Mouse (Mus musculus) forebrain, embryonic 15.5 days (tissue): ENCODE data around the gene Phxr2. TPM values are rescaled to one million over a fixed set of nuclear protein-coding genes. Genes with fewer than 3 reads are reported as not detected.

ENCODE experiments used
- ATAC-seq: fragments of 200-750 bp; cut with Nextera tagmentation; replicated peaks from 2 replicates; pipeline ENCODE4 v1.8.0; 2017; ENCODE audit warnings: mild to moderate bottlenecking, moderate TSS enrichment, moderate library complexity
- H3K27ac ChIP-seq: fragments of 300-500 bp; sonication (generic); replicated peaks from 2 replicates; pipeline ENCODE4 v1.5.1; 2015; ENCODE audit warnings: mild to moderate bottlenecking, inconsistent platforms
- H3K27me3 ChIP-seq: fragments of 300-500 bp; sonication (generic); 2 replicates; pipeline ENCODE4 v1.6.1; 2015; ENCODE audit warnings: inconsistent platforms
- H3K36me3 ChIP-seq: fragments of 300-500 bp; sonication (generic); 2 replicates; pipeline ENCODE4 v1.6.1; 2015; ENCODE audit warnings: mild to moderate bottlenecking, inconsistent platforms
- H3K4me1 ChIP-seq: fragments of 300-500 bp; sonication (generic); 2 replicates; pipeline ENCODE4 v1.6.1; 2015; ENCODE audit warnings: inconsistent platforms
- H3K4me2 ChIP-seq: fragments of 300-500 bp; sonication (generic); replicated peaks from 2 replicates; pipeline ENCODE4 v1.6.1; 2015; ENCODE audit warnings: mild to moderate bottlenecking, inconsistent platforms
- H3K4me3 ChIP-seq: fragments of 300-500 bp; sonication (generic); 2 replicates; pipeline ENCODE4 v1.5.1; 2015; ENCODE audit warnings: mild to moderate bottlenecking, inconsistent platforms
- H3K9ac ChIP-seq: fragments of 300-500 bp; sonication (generic); replicated peaks from 2 replicates; pipeline ENCODE4 v1.6.1; 2015; ENCODE audit warnings: mild to moderate bottlenecking, inconsistent platforms
- H3K9me3 ChIP-seq: fragments of 300-500 bp; sonication (generic); 2 replicates; pipeline ENCODE4 v1.6.1; 2016; ENCODE audit warnings: inconsistent platforms
- WGBS: fragments of 180-500 bp; shearing (Covaris S2); methylation state at CpG from one replicate; pipeline ENCODE4 v1.1.7; 2015; ENCODE audit warnings: mixed read lengths; 5-methylcytosine and 5-hydroxymethylcytosine counted together
- polyA plus RNA-seq: library from polyadenylated mRNA; unstranded; fragments of >200 nt; fragmentation: Nextera tagmentation; extraction: Ambion mirVana; gene quantifications from 2 replicates; pipeline ENCODE4 v1.2.1, GENCODE M21; 2015

Phxr2 gene
- polyA plus RNA-seq = not detected in 2 replicates

- Histone ChIP-seq H3K27me3 (no peaks in the 10 kb centered on the region), H3K9me3 (no peaks in the 10 kb centered on the region), H3K4me2 (no peak within 1 kb of the TSS), H3K36me3 (peaks cover 8% of the 10 kb centered on the region; the same call in 1 of the 2 replicates), H3K4me3 (no peak within 1 kb of the TSS), H3K4me1 (no peaks in the 10 kb centered on the region), H3K9ac (no peak within 1 kb of the TSS), H3K27ac (no peak within 1 kb of the TSS)
- no peak for ATAC-seq
- WGBS = 77% methylated on average over 4 of the region's 4 CpGs
These were observed at the start of gene Phxr2 for GRCm38 (mm10) chr10:99126225-99126624. Gene Phxr2, minus strand, starts transcription at chr10:99126325.

- no peaks in the 10 kb centered on the region for H3K9me3 ChIP-seq
- no peak for ATAC-seq
- H3K36me3 ChIP-seq = no peaks in the 10 kb centered on the region
- H3K4me1 ChIP-seq = no peaks in the 10 kb centered on the region
- H3K27me3 ChIP-seq = no peaks in the 10 kb centered on the region
- no peak overlapping the region for H3K4me2 ChIP-seq
- no peak overlapping the region for H3K9ac ChIP-seq
- WGBS = 46% methylated on average over 7 of the region's 7 CpGs
- H3K4me3 ChIP-seq = no peak overlapping the region
- H3K27ac ChIP-seq = no peak overlapping the region
These were observed 46.9 kb upstream of the Phxr2 start for GRCm38 (mm10) chr10:99172906-99173507.

DNA sequence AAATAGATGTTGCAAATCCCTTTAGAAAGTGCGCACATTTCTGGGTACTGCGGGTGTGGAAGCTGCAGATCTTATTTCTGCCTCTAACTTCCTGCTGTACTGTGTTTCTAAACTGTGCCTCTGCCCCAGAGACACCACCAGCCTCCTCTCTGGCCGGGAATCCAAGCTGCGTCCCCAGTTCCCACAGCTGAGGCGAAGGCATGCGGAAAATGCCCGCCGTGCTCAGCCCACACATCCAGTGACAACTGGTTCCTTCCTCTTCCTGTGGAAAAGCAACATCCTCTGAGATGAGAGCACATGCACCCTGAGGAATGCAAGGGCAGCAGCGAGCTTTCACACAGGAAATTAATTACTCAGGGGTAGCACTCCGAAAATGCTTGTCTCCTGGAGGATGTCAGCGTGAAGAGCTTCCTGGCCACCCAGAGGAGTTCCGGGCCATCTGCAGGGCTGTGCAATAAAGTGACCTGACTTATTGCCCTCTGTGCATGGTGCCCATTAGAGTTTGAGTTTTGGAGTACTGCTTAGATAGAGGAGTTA, 45.9 kb upstream of the Phxr2 start:
- H3K27me3 ChIP-seq = no peaks in the 10 kb centered on the region
- H3K9ac ChIP-seq = no peak overlapping the region
- H3K4me1 ChIP-seq = no peaks in the 10 kb centered on the region
- H3K9me3 ChIP-seq = no peaks in the 10 kb centered on the region
- no peak overlapping the region for H3K4me2 ChIP-seq
- no peaks in the 10 kb centered on the region for H3K36me3 ChIP-seq
- 42% methylated on average over 12 of the region's 12 CpGs for WGBS
- H3K27ac ChIP-seq = 0 out of 2 replicates have a peak overlapping the region, but pooled peaks have one; percentile 4
- ATAC-seq = no peak
- H3K4me3 ChIP-seq = no peak overlapping the region

DNA sequence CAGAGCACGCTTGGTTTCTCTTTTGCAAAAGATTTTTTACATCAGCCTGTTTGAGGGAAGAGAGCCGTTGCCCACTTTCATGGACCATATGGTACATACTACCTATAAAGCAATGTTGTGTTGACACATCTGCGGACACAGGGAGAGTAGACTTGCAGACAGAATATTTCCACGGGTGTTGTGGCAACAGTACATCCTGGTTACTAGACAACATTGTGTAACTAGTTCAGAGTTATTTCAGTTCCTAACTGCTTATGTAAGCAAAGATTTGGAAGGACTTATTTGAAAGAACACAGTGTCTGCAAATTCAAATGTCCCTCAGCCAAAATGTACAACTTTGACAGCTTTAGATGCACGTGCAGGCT, 43.6 kb upstream of the Phxr2 start:
- H3K4me2 ChIP-seq = no peak overlapping the region
- no peak overlapping the region for H3K4me3 ChIP-seq
- no peaks in the 10 kb centered on the region for H3K27me3 ChIP-seq
- H3K9ac ChIP-seq = no peak overlapping the region
- H3K4me1 ChIP-seq = no peaks in the 10 kb centered on the region
- 85% methylated on average over 5 of the region's 5 CpGs for WGBS
- H3K27ac ChIP-seq = no peak overlapping the region
- no peaks in the 10 kb centered on the region for H3K36me3 ChIP-seq
- no peaks in the 10 kb centered on the region for H3K9me3 ChIP-seq
- no peak for ATAC-seq

- WGBS = 77% methylated on average over 11 of the region's 11 CpGs
These were observed 43.0 kb upstream of the Phxr2 start for GRCm38 (mm10) chr10:99168840-99169764.

DNA sequence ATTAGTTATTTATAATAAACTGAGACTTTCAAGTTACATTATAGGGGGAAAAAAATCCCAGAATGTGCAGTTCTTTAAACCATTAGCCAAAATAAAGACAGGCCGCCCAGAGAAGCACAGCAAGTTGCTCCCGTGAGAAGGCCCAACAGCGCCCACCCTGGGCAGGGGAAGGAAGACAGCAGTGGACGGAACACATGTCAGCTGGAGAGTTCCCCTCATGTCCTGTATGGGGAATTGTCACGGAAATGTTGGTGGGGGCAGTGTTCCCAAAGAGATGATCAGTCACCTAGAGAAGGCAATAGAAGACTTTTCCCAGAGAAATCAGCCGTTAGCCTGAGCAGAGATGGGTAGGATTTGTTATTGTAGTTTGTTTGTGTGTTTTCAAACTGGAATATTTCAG, 42.3 kb upstream of the Phxr2 start:
- Histone ChIP-seq H3K9me3 (no peaks in the 10 kb centered on the region), H3K4me3 (no peak overlapping the region), H3K9ac (no peak overlapping the region), H3K27ac (no peak overlapping the region), H3K36me3 (no peaks in the 10 kb centered on the region), H3K4me2 (no peak overlapping the region), H3K27me3 (no peaks in the 10 kb centered on the region), H3K4me1 (no peaks in the 10 kb centered on the region)
- ATAC-seq = no peak
- WGBS = 81% methylated on average over 6 of the region's 6 CpGs

More at GRCm38 (mm10) chr10:99168840-99169764, 43.0 kb upstream of the Phxr2 start:
- Histone ChIP-seq H3K9me3 (no peaks in the 10 kb centered on the region), H3K27ac (no peak overlapping the region), H3K27me3 (no peaks in the 10 kb centered on the region), H3K4me3 (no peak overlapping the region), H3K4me2 (no peak overlapping the region), H3K9ac (no peak overlapping the region), H3K36me3 (no peaks in the 10 kb centered on the region), H3K4me1 (no peaks in the 10 kb centered on the region)
- ATAC-seq = no peak

DNA sequence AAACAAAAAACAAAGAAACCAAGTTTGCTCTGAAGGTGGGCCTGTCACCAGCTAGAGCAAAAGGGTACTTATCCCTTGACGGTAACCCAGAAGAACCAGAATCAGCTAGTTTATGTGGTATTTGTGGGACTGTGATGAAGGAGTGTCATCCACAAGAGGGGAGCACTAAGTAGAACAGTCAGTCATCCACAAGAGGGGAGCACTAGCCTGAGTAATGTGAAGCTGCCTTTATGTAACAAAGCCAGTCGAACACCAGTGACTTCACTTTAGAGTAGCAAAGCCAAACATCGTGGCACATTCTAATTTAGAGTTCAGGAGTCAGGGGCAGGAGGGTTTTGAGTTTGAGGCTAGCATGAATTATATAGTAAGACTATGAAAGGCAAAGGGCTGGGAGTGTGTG, 40.3 kb upstream of the Phxr2 start:
- no peak overlapping the region for H3K4me3 ChIP-seq
- H3K9ac ChIP-seq = no peak overlapping the region
- H3K9me3 ChIP-seq = no peaks in the 10 kb centered on the region
- no peaks in the 10 kb centered on the region for H3K36me3 ChIP-seq
- H3K4me2 ChIP-seq = no peak overlapping the region
- no peaks in the 10 kb centered on the region for H3K4me1 ChIP-seq
- no peak for ATAC-seq
- H3K27me3 ChIP-seq = no peaks in the 10 kb centered on the region
- H3K27ac ChIP-seq = no peak overlapping the region
- 72% methylated on average over 3 of the region's 3 CpGs for WGBS

DNA sequence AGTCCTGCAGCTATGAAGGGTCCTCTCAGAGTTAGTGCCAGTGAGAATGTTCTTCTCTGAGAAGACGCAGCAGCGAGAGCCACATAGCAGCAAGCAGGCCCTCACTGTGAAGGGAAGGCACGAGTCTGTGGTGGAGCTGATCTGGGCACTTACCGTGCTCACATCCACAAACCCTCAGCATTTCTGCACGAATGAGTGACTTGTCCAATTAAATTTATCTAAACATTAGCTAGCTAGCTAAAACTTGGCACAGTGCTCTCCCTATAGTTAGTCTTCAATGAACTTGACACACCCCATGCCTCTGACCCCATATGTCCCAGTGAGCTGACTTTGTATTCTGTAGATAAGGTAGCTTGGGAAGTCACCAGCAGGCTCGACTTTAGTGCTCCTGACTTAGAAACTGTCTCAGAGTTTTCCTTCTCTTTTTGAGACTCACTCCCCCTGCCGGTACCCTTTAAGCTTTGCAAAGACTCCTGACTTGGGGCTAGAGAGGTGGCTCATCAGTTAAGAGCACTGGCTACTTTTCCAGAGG, 39.7 kb upstream of the Phxr2 start:
- 77% methylated on average over 7 of the region's 7 CpGs for WGBS

GRCm38 (mm10) chr10:99164871-99165477, 38.8 kb upstream of the Phxr2 start:
- H3K9ac ChIP-seq = no peak overlapping the region
- no peak overlapping the region for H3K4me3 ChIP-seq
- H3K4me1 ChIP-seq = no peaks in the 10 kb centered on the region
- no peak overlapping the region for H3K4me2 ChIP-seq
- ATAC-seq = peak; percentile 51
- H3K27me3 ChIP-seq = no peaks in the 10 kb centered on the region
- no peaks in the 10 kb centered on the region for H3K9me3 ChIP-seq
- WGBS = 46% methylated on average over 13 of the region's 13 CpGs
- H3K36me3 ChIP-seq = no peaks in the 10 kb centered on the region
- no peak overlapping the region for H3K27ac ChIP-seq

More for the DNA sequence above, 39.7 kb upstream of the Phxr2 start:
- Histone ChIP-seq H3K9ac (no peak overlapping the region), H3K4me2 (no peak overlapping the region), H3K27me3 (no peaks in the 10 kb centered on the region), H3K9me3 (no peaks in the 10 kb centered on the region), H3K4me1 (no peaks in the 10 kb centered on the region), H3K36me3 (no peaks in the 10 kb centered on the region), H3K27ac (no peak overlapping the region), H3K4me3 (no peak overlapping the region)
- ATAC-seq = no peak

DNA sequence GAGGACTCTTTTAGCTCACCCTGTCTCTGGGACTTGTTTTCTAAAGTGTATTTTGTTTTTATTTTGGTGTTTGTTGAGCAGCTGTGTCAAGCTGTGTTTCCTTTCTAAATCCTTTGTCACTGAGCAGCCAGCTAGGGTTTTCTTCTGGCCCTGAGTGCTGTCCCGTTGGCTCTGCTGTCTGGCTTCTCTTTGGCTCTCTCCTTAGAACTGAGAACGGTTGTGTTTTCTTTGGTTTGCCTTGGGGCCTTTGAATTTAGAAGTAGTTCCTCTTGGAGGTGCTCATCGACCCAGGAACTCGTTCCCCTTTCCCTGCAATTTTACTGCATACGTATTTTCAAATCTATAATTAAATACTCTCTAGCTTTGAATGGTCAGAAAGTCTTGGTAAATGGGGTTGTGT, 36.9 kb upstream of the Phxr2 start:
- H3K9me3 ChIP-seq = no peaks in the 10 kb centered on the region
- H3K4me1 ChIP-seq = no peaks in the 10 kb centered on the region
- no peak overlapping the region for H3K9ac ChIP-seq
- no peak for ATAC-seq
- no peaks in the 10 kb centered on the region for H3K36me3 ChIP-seq
- 70% methylated on average over 5 of the region's 5 CpGs for WGBS
- H3K4me2 ChIP-seq = no peak overlapping the region
- H3K27ac ChIP-seq = no peak overlapping the region
- H3K27me3 ChIP-seq = no peaks in the 10 kb centered on the region
- no peak overlapping the region for H3K4me3 ChIP-seq

DNA sequence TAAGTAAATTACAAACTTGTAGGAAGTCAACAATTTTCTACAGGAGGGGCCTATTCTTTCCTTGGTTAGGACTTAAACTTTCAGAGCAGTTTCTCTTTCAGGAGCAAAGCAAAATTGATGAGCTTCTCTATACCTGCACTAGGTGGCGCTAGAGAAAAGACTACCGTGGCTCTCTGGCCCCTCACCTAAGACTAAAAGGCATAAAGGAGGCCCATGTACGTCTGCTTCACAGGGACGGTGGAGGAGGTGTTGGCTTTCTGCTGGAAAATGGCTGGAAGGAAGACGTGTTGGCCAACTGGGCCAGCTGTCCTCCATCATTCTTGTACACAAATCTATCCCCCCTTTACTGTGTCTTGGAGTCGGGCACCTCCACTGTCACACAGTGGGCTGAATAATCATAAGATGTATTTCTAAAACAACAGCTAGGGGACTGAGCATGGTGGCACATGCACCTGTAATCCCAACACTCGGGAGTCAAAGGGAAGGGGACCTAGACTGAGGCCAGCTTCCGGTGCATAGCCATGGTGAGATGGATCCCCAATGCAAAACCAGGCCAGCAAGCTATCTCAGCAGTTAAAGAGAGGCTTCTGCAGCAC, 36.0 kb upstream of the Phxr2 start:
- H3K4me2 ChIP-seq = no peak overlapping the region
- H3K9ac ChIP-seq = no peak overlapping the region
- no peaks in the 10 kb centered on the region for H3K9me3 ChIP-seq
- H3K27ac ChIP-seq = no peak overlapping the region
- H3K4me3 ChIP-seq = no peak overlapping the region
- no peaks in the 10 kb centered on the region for H3K27me3 ChIP-seq
- ATAC-seq = peak; percentile 46; the same call in 1 of the 2 replicates
- peaks cover under 1% of the 10 kb centered on the region; the same call in 1 of the 2 replicates for H3K36me3 ChIP-seq
- 33% methylated on average over 8 of the region's 8 CpGs for WGBS
- no peaks in the 10 kb centered on the region for H3K4me1 ChIP-seq
